Mouse (Mus musculus) gastrocnemius, postnatal 36 days (tissue): Measurements from ENCODE around the gene Cux2. TPM values are rescaled to one million over a fixed set of nuclear protein-coding genes. Genes with fewer than 3 reads are reported as not detected.

Experiments
- DNase-seq, 2 experiments: peaks; one replicate each; pipeline ENCODE4 v3.0.0; 2022
- intact Hi-C: fragments of 180-260 bp; cut with DNase I; formaldehyde crosslinking; loops from one replicate; pipeline ENCODE4 v1.15.1; 2025
- total RNA-seq, 2 experiments: library from RNA; stranded (reverse); gene quantifications; 2 replicates each; pipeline ENCODE4 v1.2.3; 2021

Gene Cux2
- total RNA-seq, 2 experiments from 2014 or later, result 1.9 to 2.3 TPM

- DNase-seq, result no peak
- intact Hi-C loops, result no loop called here
Observed at GRCm38 (mm10) chr5:121928362-121929000, 121.4 kb downstream of the Cux2 start.

- no peak for DNase-seq
Observed at GRCm38 (mm10) chr5:121926543-121926814, 123.4 kb downstream of the Cux2 start.

GRCm38 (mm10) chr5:121925751-121926542, 124.0 kb downstream of the Cux2 start:
- no peak for DNase-seq
- intact Hi-C loops, result no loop called here

More at GRCm38 (mm10) chr5:121926543-121926814, 123.4 kb downstream of the Cux2 start:
- intact Hi-C loops, result no loop called here

- DNase-seq, result no peak
- intact Hi-C loops, result no loop called here
Observed at GRCm38 (mm10) chr5:121925291-121925690, 124.6 kb downstream of the Cux2 start.

GRCm38 (mm10) chr5:121924423-121924822, 125.5 kb downstream of the Cux2 start:
- no peak for DNase-seq
- intact Hi-C loops, result no loop called here

GRCm38 (mm10) chr5:121922942-121923826, 126.7 kb downstream of the Cux2 start:
- DNase-seq, result no peak
- intact Hi-C loops, result no loop called here

GRCm38 (mm10) chr5:121919216-121919615, 130.7 kb downstream of the Cux2 start:
- no peak for DNase-seq
- intact Hi-C loops, result no loop called here

- intact Hi-C loops, result no loop called here
- no peak for DNase-seq
Observed at GRCm38 (mm10) chr5:121916813-121917212, 133.1 kb downstream of the Cux2 start.

GRCm38 (mm10) chr5:121913999-121914398, 135.9 kb downstream of the Cux2 start:
- DNase-seq, result no peak
- intact Hi-C loops, result no loop called here

GRCm38 (mm10) chr5:121909226-121909985, 140.5 kb downstream of the Cux2 start:
- intact Hi-C loops, result no loop called here
- no peak for DNase-seq

- intact Hi-C loops, result no loop called here
- no peak for DNase-seq
Observed at GRCm38 (mm10) chr5:121905671-121906070, 144.2 kb downstream of the Cux2 start.

GRCm38 (mm10) chr5:121904799-121905198, 145.1 kb downstream of the Cux2 start:
- intact Hi-C loops, result no loop called here
- no peak for DNase-seq

- intact Hi-C loops, result no loop called here
- no peak for DNase-seq
Observed at GRCm38 (mm10) chr5:121902809-121903745, 146.8 kb downstream of the Cux2 start.

- intact Hi-C loops, result no loop called here
Observed at GRCm38 (mm10) chr5:121895117-121895756, 154.7 kb downstream of the Cux2 start.

GRCm38 (mm10) chr5:121894647-121895046, 155.3 kb downstream of the Cux2 start:
- intact Hi-C loops, result loop anchor here (5.0 kb wide), 2 partner anchors 163 to 198 kb away; no protein-coding TSS in a partner anchor
- DNase-seq, result no peak

More at GRCm38 (mm10) chr5:121895117-121895756, 154.7 kb downstream of the Cux2 start:
- DNase-seq, result no peak

- intact Hi-C loops, result loop anchor here (5.0 kb wide), 2 partner anchors 164 to 199 kb away; no protein-coding TSS in a partner anchor
- DNase-seq, result no peak
Observed at GRCm38 (mm10) chr5:121893581-121893980, 156.3 kb downstream of the Cux2 start.

- DNase-seq, result no peak
- intact Hi-C loops, result loop anchor here (5.0 kb wide), 2 partner anchors 165 to 200 kb away; no protein-coding TSS in a partner anchor
Observed at GRCm38 (mm10) chr5:121892281-121892680, 157.6 kb downstream of the Cux2 start.

GRCm38 (mm10) chr5:121890925-121891324, 159.0 kb downstream of the Cux2 start:
- intact Hi-C loops, result loop anchor here (5.0 kb wide), 2 partner anchors 166 to 201 kb away; no protein-coding TSS in a partner anchor
- no peak for DNase-seq
